Mouse (Mus musculus) ES-Bruce4 (cell line): Measurements from ENCODE around the gene Ppt2. TPM values are rescaled to one million over a fixed set of nuclear protein-coding genes. Genes with fewer than 3 reads are reported as not detected.
A peak's percentile ranks its signal among the peaks of the same experiment; 100 is the strongest.

ENCODE experiments used
- H3K27ac ChIP-seq: 2 replicates; pipeline ENCODE4 v1.5.1; 2012; ENCODE audit warnings: low read length, inconsistent platforms; ENCODE audit not compliant: insufficient read depth
- H3K27me3 ChIP-seq: 2 replicates; pipeline ENCODE4 v1.6.1; 2012; ENCODE audit warnings: mild to moderate bottlenecking, low read length, inconsistent platforms; ENCODE audit not compliant: control insufficient read depth, poor library complexity, insufficient read depth, severe bottlenecking
- H3K36me3 ChIP-seq: 2 replicates; pipeline ENCODE4 v1.6.1; 2012; ENCODE audit warnings: inconsistent platforms, mild to moderate bottlenecking, low read length, moderate library complexity; ENCODE audit not compliant: control insufficient read depth, poor library complexity, insufficient read depth, severe bottlenecking
- H3K4me1 ChIP-seq: one replicate; pipeline ENCODE4 v1.8.1; 2011; ENCODE audit warnings: low read length; ENCODE audit not compliant: control insufficient read depth, insufficient read depth
- H3K4me3 ChIP-seq: 2 replicates; pipeline ENCODE4 v1.5.1; 2011; ENCODE audit warnings: low read depth, mild to moderate bottlenecking, low read length
- H3K9ac ChIP-seq: 2 replicates; pipeline ENCODE4 v1.6.1; 2012; ENCODE audit warnings: low read depth, mild to moderate bottlenecking, inconsistent platforms; ENCODE audit not compliant: poor library complexity, severe bottlenecking
- H3K9me3 ChIP-seq: replicated peaks from 2 replicates; pipeline ENCODE4 v1.6.1; 2012; ENCODE audit warnings: mild to moderate bottlenecking, low read length, inconsistent platforms; ENCODE audit not compliant: control insufficient read depth, poor library complexity, insufficient read depth, severe bottlenecking
- CTCF ChIP-seq: IDR thresholded peaks from one replicate; pipeline ENCODE4 v1.8.1; 2011; ENCODE audit warnings: low read depth, low read length
- EP300 ChIP-seq: IDR thresholded peaks from 2 replicates; pipeline ENCODE4 v1.6.1; 2011; ENCODE audit warnings: low read depth, low read length; ENCODE audit not compliant: insufficient read depth
- POLR2A ChIP-seq: IDR thresholded peaks from one replicate; pipeline ENCODE4 v1.8.1; 2011; ENCODE audit warnings: low read length; ENCODE audit not compliant: insufficient read depth
- polyA plus RNA-seq: library from polyadenylated mRNA; stranded (reverse); fragments of >200 nt; gene quantifications from 2 replicates; pipeline ENCODE4 v1.2.4, GENCODE M21; 2011; ENCODE audit warnings: low read depth; ENCODE audit not compliant: missing spikeins, insufficient read depth, insufficient read length

The Ppt2 gene
- polyA plus RNA-seq, 1 experiment = 26.7 TPM

DNA sequence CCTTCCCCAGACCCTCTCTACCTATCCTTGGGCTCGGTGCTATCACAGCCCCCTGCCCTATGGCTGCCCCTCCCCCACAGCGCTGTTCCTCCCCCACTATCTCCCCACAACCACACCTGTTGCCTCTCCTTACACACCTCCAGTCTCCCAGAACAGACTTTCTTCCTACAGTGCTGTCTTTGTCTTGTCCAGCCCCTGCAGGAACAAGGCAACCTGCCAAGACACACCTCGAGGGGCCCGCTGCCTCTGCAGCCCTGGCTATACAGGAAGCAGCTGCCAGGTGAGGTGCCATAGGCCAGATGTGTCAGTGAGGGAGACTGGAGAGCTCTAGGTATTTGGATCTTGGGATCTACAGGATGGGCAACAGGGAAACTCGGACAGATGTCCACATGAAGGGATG, 51.7 kb downstream of the Ppt2 start:
- no peaks in the 10 kb centered on the region for H3K4me1 ChIP-seq
- no peaks in the 10 kb centered on the region for H3K27me3 ChIP-seq
- no peak overlapping the region for H3K27ac ChIP-seq
- H3K9me3 ChIP-seq = no peaks in the 10 kb centered on the region
- no peak overlapping the region for H3K4me3 ChIP-seq
- H3K36me3 ChIP-seq = no peaks in the 10 kb centered on the region
- no peak overlapping the region for H3K9ac ChIP-seq
- TF ChIP-seq POLR2A (no peak), CTCF (no peak), EP300 (no peak)

DNA sequence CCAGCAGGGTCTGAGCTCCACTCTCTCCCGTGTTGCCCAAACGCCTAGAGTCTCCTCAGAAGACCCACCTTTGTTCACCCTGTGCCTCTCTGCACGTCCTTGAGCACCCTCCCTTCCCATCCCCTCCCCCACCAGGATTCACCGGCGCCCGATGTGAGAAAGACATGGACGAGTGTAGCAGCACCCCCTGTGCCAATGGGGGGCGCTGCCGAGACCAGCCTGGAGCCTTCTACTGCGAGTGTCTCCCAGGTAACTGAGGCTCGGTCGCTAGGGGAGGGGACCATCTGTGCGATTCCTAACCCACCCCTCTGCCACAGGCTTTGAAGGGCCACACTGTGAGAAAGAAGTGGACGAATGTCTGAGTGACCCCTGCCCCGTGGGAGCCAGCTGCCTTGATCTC, 55.9 kb downstream of the Ppt2 start:
- peak; percentile 68 for TF ChIP-seq CTCF
- TF ChIP-seq POLR2A = no peak
- no peak for TF ChIP-seq EP300
- Histone ChIP-seq H3K4me1 (no peaks in the 10 kb centered on the region), H3K9me3 (no peaks in the 10 kb centered on the region), H3K9ac (no peak overlapping the region), H3K27me3 (no peaks in the 10 kb centered on the region), H3K36me3 (no peaks in the 10 kb centered on the region), H3K4me3 (peak overlapping the region; percentile 15), H3K27ac (no peak overlapping the region)

DNA sequence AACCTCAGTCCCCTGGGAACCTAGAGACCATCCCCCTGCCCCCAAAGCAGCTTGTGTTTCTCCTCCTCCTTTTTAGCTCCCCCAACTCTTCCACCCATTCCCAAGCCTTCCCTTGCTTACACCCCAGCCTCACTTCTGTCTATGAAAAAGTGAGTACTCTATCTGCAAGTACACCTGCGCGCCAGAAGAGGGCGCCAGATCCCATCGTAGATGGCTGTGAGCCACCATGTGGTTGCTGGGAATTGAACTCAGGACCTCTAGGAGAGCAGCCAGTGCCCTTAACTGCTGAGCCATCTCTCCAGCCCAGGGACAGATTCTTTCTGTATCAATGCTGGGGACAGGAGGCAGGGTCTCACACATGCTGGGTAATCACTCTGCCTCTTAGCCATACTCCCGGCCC, 56.4 kb downstream of the Ppt2 start:
- H3K27ac ChIP-seq = no peak overlapping the region
- no peaks in the 10 kb centered on the region for H3K9me3 ChIP-seq
- TF ChIP-seq CTCF (peak; percentile 84), EP300 (no peak)
- no peaks in the 10 kb centered on the region for H3K4me1 ChIP-seq
- peak overlapping the region; percentile 15 for H3K4me3 ChIP-seq
- H3K36me3 ChIP-seq = no peaks in the 10 kb centered on the region
- no peak overlapping the region for H3K9ac ChIP-seq
- no peaks in the 10 kb centered on the region for H3K27me3 ChIP-seq

DNA sequence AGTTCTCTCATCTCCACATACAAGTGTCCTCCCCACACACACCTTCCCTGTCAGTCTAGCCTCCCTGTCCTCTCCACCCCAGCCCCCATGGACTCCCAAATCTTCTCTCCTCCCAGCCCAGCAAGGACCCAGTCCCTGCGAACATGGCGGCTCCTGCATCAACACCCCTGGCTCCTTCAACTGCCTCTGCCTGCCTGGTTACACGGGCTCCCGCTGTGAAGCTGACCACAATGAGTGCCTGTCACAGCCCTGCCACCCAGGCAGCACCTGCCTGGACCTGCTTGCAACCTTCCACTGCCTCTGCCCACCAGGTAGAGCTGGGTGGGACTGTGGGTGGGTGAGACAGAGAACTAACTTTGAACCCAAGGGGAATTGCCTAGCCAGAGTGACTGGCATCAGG, 58.4 kb downstream of the Ppt2 start:
- no peak overlapping the region for H3K27ac ChIP-seq

DNA sequence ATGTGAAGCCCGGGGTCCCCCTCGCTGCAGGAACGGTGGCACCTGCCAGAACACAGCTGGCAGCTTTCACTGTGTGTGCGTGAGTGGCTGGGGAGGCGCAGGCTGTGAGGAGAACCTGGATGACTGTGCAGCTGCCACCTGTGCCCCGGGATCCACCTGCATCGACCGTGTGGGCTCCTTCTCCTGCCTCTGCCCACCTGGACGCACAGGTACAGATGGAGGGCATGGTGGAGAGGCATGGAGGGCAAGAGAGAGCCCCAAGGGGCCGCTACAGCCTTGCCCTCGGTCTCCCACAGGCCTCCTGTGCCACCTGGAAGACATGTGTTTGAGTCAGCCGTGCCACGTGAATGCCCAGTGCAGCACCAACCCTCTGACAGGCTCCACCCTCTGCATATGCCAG, 59.9 kb downstream of the Ppt2 start:
- Histone ChIP-seq H3K9ac (no peak overlapping the region), H3K9me3 (no peaks in the 10 kb centered on the region), H3K4me3 (no peak overlapping the region), H3K27ac (no peak overlapping the region), H3K4me1 (peaks cover 6% of the 10 kb centered on the region), H3K27me3 (no peaks in the 10 kb centered on the region), H3K36me3 (no peaks in the 10 kb centered on the region)
- TF ChIP-seq POLR2A (no peak), EP300 (no peak), CTCF (no peak)

More for the DNA sequence above, 58.4 kb downstream of the Ppt2 start:
- no peaks in the 10 kb centered on the region for H3K27me3 ChIP-seq
- H3K4me3 ChIP-seq = no peak overlapping the region
- H3K4me1 ChIP-seq = peaks cover 2% of the 10 kb centered on the region
- H3K9me3 ChIP-seq = no peaks in the 10 kb centered on the region
- H3K9ac ChIP-seq = no peak overlapping the region
- no peaks in the 10 kb centered on the region for H3K36me3 ChIP-seq
- TF ChIP-seq CTCF = no peak
- no peak for TF ChIP-seq EP300
- TF ChIP-seq POLR2A = no peak

DNA sequence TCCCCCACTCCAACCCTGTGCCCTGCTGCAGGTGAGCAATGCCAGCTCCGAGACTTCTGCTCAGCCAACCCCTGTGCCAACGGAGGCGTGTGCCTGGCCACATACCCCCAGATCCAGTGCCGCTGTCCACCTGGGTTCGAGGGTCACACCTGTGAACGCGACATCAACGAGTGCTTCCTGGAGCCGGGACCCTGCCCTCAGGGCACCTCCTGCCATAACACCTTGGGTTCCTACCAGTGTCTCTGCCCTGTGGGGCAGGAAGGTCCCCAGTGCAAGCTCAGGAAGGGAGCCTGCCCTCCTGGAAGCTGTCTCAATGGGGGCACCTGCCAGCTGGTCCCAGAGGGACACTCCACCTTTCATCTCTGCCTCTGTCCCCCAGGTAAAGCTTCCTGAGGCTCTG, 61.0 kb downstream of the Ppt2 start:
- Histone ChIP-seq H3K9ac (no peak overlapping the region), H3K36me3 (no peaks in the 10 kb centered on the region), H3K27ac (no peak overlapping the region), H3K4me1 (peaks cover 6% of the 10 kb centered on the region), H3K4me3 (no peak overlapping the region), H3K27me3 (no peaks in the 10 kb centered on the region), H3K9me3 (no peaks in the 10 kb centered on the region)
- TF ChIP-seq POLR2A (no peak), CTCF (no peak), EP300 (no peak)

Other genes starting within 250 kb of the Ppt2 start
- not detected in 2 replicates for gene BC051142, start 229.7 kb downstream of the Ppt2 start, polyA plus RNA-seq
- not detected in 2 replicates for gene Btnl4, start 151.2 kb downstream of the Ppt2 start, polyA plus RNA-seq
- gene Btnl6, start 111.2 kb downstream of the Ppt2 start, polyA plus RNA-seq = not detected in 2 replicates
- gene Notch4, start 64.2 kb downstream of the Ppt2 start, polyA plus RNA-seq = 4.6 and 7.0 TPM in 2 replicates
- gene Gpsm3, start 38.7 kb downstream of the Ppt2 start, polyA plus RNA-seq = 3.9 and 4.2 TPM in 2 replicates
- gene Pbx2, start 37.2 kb downstream of the Ppt2 start, polyA plus RNA-seq = 66.1 and 73.0 TPM in 2 replicates
- gene Ager, start 30.6 kb downstream of the Ppt2 start, polyA plus RNA-seq = 1.4 and 2.5 TPM in 2 replicates
- gene Rnf5, start 24.8 kb downstream of the Ppt2 start, polyA plus RNA-seq = 74.3 and 75.9 TPM in 2 replicates
- gene Agpat1, start 24.2 kb downstream of the Ppt2 start, polyA plus RNA-seq = 66.8 and 81.7 TPM in 2 replicates
- 0.85 and 1.1 TPM in 2 replicates for gene Egfl8, start 12.5 kb downstream of the Ppt2 start, polyA plus RNA-seq
- not detected in 2 replicates for gene Prrt1, start 1.0 kb upstream of the Ppt2 start, polyA plus RNA-seq
- 11.0 and 16.5 TPM in 2 replicates for gene Fkbpl, start 16.3 kb upstream of the Ppt2 start, polyA plus RNA-seq
- 31.3 and 32.0 TPM in 2 replicates for gene Atf6b, start 18.6 kb upstream of the Ppt2 start, polyA plus RNA-seq
- gene Tnxb, start 42.0 kb upstream of the Ppt2 start, polyA plus RNA-seq = 0.13 and 0.15 TPM in 2 replicates
- gene C4b, start 115.4 kb upstream of the Ppt2 start, polyA plus RNA-seq = 0.12 and 0.23 TPM in 2 replicates
- not detected in 2 replicates for gene Cyp21a1, start 176.1 kb upstream of the Ppt2 start, polyA plus RNA-seq
- 18.7 and 25.8 TPM in 2 replicates for gene Stk19, start 208.4 kb upstream of the Ppt2 start, polyA plus RNA-seq
- 22.6 and 24.5 TPM in 2 replicates for gene Dxo, start 208.5 kb upstream of the Ppt2 start, polyA plus RNA-seq
- gene Skiv2l, start 221.7 kb upstream of the Ppt2 start, polyA plus RNA-seq = 12.7 and 13.1 TPM in 2 replicates
- 53.0 and 63.6 TPM in 2 replicates for gene Nelfe, start 221.9 kb upstream of the Ppt2 start, polyA plus RNA-seq
- not detected in 2 replicates for gene Cfb, start 234.0 kb upstream of the Ppt2 start, polyA plus RNA-seq